9 mouse cellular contexts compared by ENCODE assay signal in genomic region chr11:115838895-115839311, GRCm38 (mm10). TPM values are rescaled to one million over a fixed set of nuclear protein-coding genes. Genes with fewer than 3 reads are reported as not detected.
A peak's percentile ranks its signal among the peaks of the same experiment; 100 is the strongest.
DNase-seq lines count a peak whose midpoint lies in the region; ATAC-seq and TF ChIP-seq lines count a peak whose summit lies in the region.
"Had no signal": no experiment of that assay in that cellular context is flagged by ENCODE, and none has a peak within 500 bp of the region (broad histone marks: within the 10 kb centered on the region; RNA-seq: fewer than 3 reads in every experiment).

No protein-coding gene starts in this region.

- TF ChIP-seq EP300 in MEL (IDR thresholded peaks at IDR 0.05; ENCODE audit: low read depth in 1 of 2, low read length in 2 of 2) = peak in 1 of 2 experiments; percentile 48; a peak in 1 of 4 replicates

- H3K9me3 ChIP-seq in MEL (replicated peaks; ENCODE audit: insufficient read depth, low read length) = no peaks in the 10 kb centered on the region
- H3K9me3 ChIP-seq in liver, embryonic 13.5 days (replicated peaks) = no peaks in the 10 kb centered on the region
- H3K9me3 ChIP-seq: megakaryocyte, embryonic 14.5 days had no signal

- no peak for TF ChIP-seq CTCF in MEL (IDR thresholded peaks at IDR 0.05 in 2 of 3, conservative IDR thresholded peaks at IDR 0.05 in 1 of 3; ENCODE audit: control insufficient read depth in 1 of 3, insufficient read depth in 1 of 3, low read depth in 2 of 3, low read length in 3 of 3, poor library complexity in 1 of 3, severe bottlenecking in 1 of 3)
- no peak for TF ChIP-seq CTCF in thymus, adult 2 months (IDR thresholded peaks at IDR 0.05; ENCODE audit: borderline replicate concordance, control insufficient read depth, extremely low read depth, insufficient read depth, low read length, poor library complexity)

- WGBS in liver, embryonic 13.5 days (ENCODE audit: insufficient replicate concordance) = 19% methylated on average over 4 of the region's 4 CpGs
- WGBS in thymus, adult 2 months = 25% methylated on average over 4 of the region's 4 CpGs

- H3K4me2 ChIP-seq in liver, embryonic 13.5 days = no peak overlapping the region

- ATAC-seq in liver, embryonic 13.5 days (ENCODE audit: low read depth) = 0 out of 2 replicates have a peak, but pooled peaks have one; percentile 15

- H3K4me3 ChIP-seq in MEL (ENCODE audit: control insufficient read depth in 1 of 2, insufficient read depth in 1 of 2, low read depth in 2 of 2, low read length in 2 of 2) = no peak overlapping the region
- H3K4me3 ChIP-seq in liver, embryonic 13.5 days (replicated peaks) = no peak overlapping the region
- H3K4me3 ChIP-seq in thymus, adult 2 months (ENCODE audit: control insufficient read depth, insufficient read depth, low read length) = no peak overlapping the region
- H3K4me3 ChIP-seq: megakaryocyte, embryonic 14.5 days had no signal

- H3K27me3 ChIP-seq in MEL (ENCODE audit: control insufficient read depth in 1 of 2, insufficient read depth in 2 of 2, low read length in 2 of 2) = no peaks in the 10 kb centered on the region
- no peaks in the 10 kb centered on the region for H3K27me3 ChIP-seq in liver, embryonic 13.5 days
- H3K27me3 ChIP-seq in thymus, adult 2 months (ENCODE audit: control insufficient read depth, insufficient read depth, low read length) = no peaks in the 10 kb centered on the region

- TF ChIP-seq RAD21 in MEL (IDR thresholded peaks at IDR 0.05; ENCODE audit: low read depth, low read length) = no peak

- H3K4me1 ChIP-seq in MEL (ENCODE audit: control insufficient read depth in 1 of 2, insufficient read depth in 2 of 2, low read length in 2 of 2) = peaks cover 21 to 42% of the 10 kb centered on the region in 2 experiments
- H3K4me1 ChIP-seq in liver, embryonic 13.5 days (replicated peaks) = peaks cover 78% of the 10 kb centered on the region
- H3K4me1 ChIP-seq in thymus, adult 2 months (replicated peaks; ENCODE audit: control insufficient read depth, insufficient read depth, low read length) = no peaks in the 10 kb centered on the region

- no peak for TF ChIP-seq POLR2A in MEL (IDR thresholded peaks at IDR 0.05; ENCODE audit: control insufficient read depth in 1 of 2, insufficient read depth in 1 of 2, low read depth in 1 of 2, low read length in 2 of 2, poor library complexity in 1 of 2)
- no peak for TF ChIP-seq POLR2A in thymus, adult 2 months (IDR thresholded peaks at IDR 0.05; ENCODE audit: control insufficient read depth, extremely low read depth, insufficient read depth, low read length, poor library complexity)

- no peak overlapping the region for H3K27ac ChIP-seq in MEL (ENCODE audit: control insufficient read depth, low read depth, low read length)
- H3K27ac ChIP-seq in liver, embryonic 13.5 days = no peak overlapping the region
- no peak overlapping the region for H3K27ac ChIP-seq in thymus, adult 2 months (ENCODE audit: control insufficient read depth, insufficient read depth, low read length)

- peaks cover 0 to 19% of the 10 kb centered on the region in 2 experiments; a peak in 2 of 4 replicates for H3K36me3 ChIP-seq in MEL (ENCODE audit: control insufficient read depth in 1 of 2, insufficient read depth in 2 of 2, low read length in 2 of 2)
- peaks cover 2% of the 10 kb centered on the region for H3K36me3 ChIP-seq in liver, embryonic 13.5 days
- H3K36me3 ChIP-seq in thymus, adult 2 months (ENCODE audit: control insufficient read depth, insufficient read depth, low read length) = no peaks in the 10 kb centered on the region

- DNase-seq in 3T3-L1 (ENCODE audit: low read depth, low spot score) = peak; percentile 68
- DNase-seq in MEL (ENCODE audit: low read depth, low spot score) = peak; percentile 62
- DNase-seq in heart, postnatal 10 days = peak; percentile 51 to 62
- peak; percentile 46 for DNase-seq in liver, embryonic 13.5 days
- no peak for DNase-seq in ovary, postnatal 14 days (ENCODE audit: low spot score)
- no peak for DNase-seq in urinary bladder, postnatal 10 days (ENCODE audit: low spot score)
- DNase-seq in embryo, embryonic 9.5 days (ENCODE audit: extremely low spot score) = no peak
- no peak for DNase-seq in thymus, adult 2 months

- H3K79me2 ChIP-seq in MEL (ENCODE audit: control insufficient read depth, insufficient read depth, low read length, poor library complexity) = no peaks in the 10 kb centered on the region

- no peak overlapping the region for H3K9ac ChIP-seq in MEL (ENCODE audit: control insufficient read depth, low read depth, low read length, poor library complexity, severe bottlenecking)
- peak overlapping the region; percentile 33; the same call in 1 of the 2 replicates for H3K9ac ChIP-seq in liver, embryonic 13.5 days

- intact Hi-C loops in heart, postnatal 10 days (cut with DNase I) = loop anchor here (10.0 kb wide), 1 partner anchor 354 kb away; no protein-coding TSS in a partner anchor

TF ChIP-seq in MEL, 35 proteins besides CTCF, POLR2A, EP300 and RAD21:
- no peak for TF ChIP-seq ZC3H11A (IDR thresholded peaks at IDR 0.05; ENCODE audit: low read depth, low read length)
- TF ChIP-seq USF1 (IDR thresholded peaks at IDR 0.05; ENCODE audit: low read depth, low read length) = no peak
- no peak for TF ChIP-seq UBTF (IDR thresholded peaks at IDR 0.05; ENCODE audit: borderline replicate concordance, insufficient read depth, low read depth, low read length)
- peak; percentile 70 for TF ChIP-seq MAZ (IDR thresholded peaks at IDR 0.05; ENCODE audit: low read depth, low read length)
- TF ChIP-seq MAX (IDR thresholded peaks at IDR 0.05; ENCODE audit: low read length) = no peak
- TF ChIP-seq TAL1 (IDR thresholded peaks at IDR 0.05; ENCODE audit: low read length) = peak; percentile 22; the same call in 1 of the 2 replicates
- no peak for TF ChIP-seq SMC3 (IDR thresholded peaks at IDR 0.05; ENCODE audit: low read depth, low read length)
- TF ChIP-seq MAFK (IDR thresholded peaks at IDR 0.05; ENCODE audit: borderline replicate concordance, low read depth, low read length) = no peak
- no peak for TF ChIP-seq POLR2AphosphoS5 (IDR thresholded peaks at IDR 0.05; ENCODE audit: borderline replicate concordance, low read depth, low read length)
- no peak for TF ChIP-seq GABPA (IDR thresholded peaks at IDR 0.05; ENCODE audit: low read depth, low read length)
- TF ChIP-seq ZMIZ1 (IDR thresholded peaks at IDR 0.05; ENCODE audit: low read depth, low read length) = no peak
- no peak for TF ChIP-seq MYC (IDR thresholded peaks at IDR 0.05; ENCODE audit: low read depth, low read length)
- no peak for TF ChIP-seq BHLHE40 (IDR thresholded peaks at IDR 0.05; ENCODE audit: borderline replicate concordance, low read depth, low read length)
- peak; percentile 24; the same call in 1 of the 2 replicates for TF ChIP-seq SIN3A (IDR thresholded peaks at IDR 0.05; ENCODE audit: low read length)
- TF ChIP-seq ETS1 (IDR thresholded peaks at IDR 0.05; ENCODE audit: low read depth, low read length) = 0 out of 2 replicates have a peak, but pooled peaks have one; percentile 30
- TF ChIP-seq TCF12 (IDR thresholded peaks at IDR 0.05; ENCODE audit: low read depth, low read length) = peak; percentile 65
- peak; percentile 72 for TF ChIP-seq RCOR1 (IDR thresholded peaks at IDR 0.05; ENCODE audit: low read depth, low read length)
- no peak for TF ChIP-seq ZKSCAN1 (IDR thresholded peaks at IDR 0.05; ENCODE audit: low read depth, low read length)

RNA-seq across cellular contexts. Expression of gene Llgl2, which starts 15.1 kb away (rescaled TPM):
- total RNA-seq in MEL (2012; rRNA removed) = 13.7 and 15.9 TPM in 2 replicates
- 10 to 100 TPM in 1 of 2 experiments, not detected in 1; 22.6 TPM for polyA plus RNA-seq in MEL (2012; ENCODE audit: insufficient read depth in 1 of 2, insufficient read length in 2 of 2, low read depth in 1 of 2, low replicate concordance in 2 of 2, missing spikeins in 1 of 2)
- total RNA-seq in heart, postnatal 10 days (2021) = 10 to 100 TPM; 17.9 to 18.2 TPM
- polyA plus RNA-seq in liver, embryonic 13.5 days (2015; fragmentation: Nextera tagmentation; extraction: Ambion mirVana) = 9.8 and 10.2 TPM in 2 replicates
- polyA plus RNA-seq in thymus, adult 2 months (2012; rRNA removed) = 54.5 and 68.6 TPM in 2 replicates

RNA-seq across cellular contexts. Expression of gene Myo15b, which starts 19.3 kb away (rescaled TPM):
- 1.3 and 1.5 TPM in 2 replicates for total RNA-seq in MEL (2012; rRNA removed)
- 1 to 10 TPM in 1 of 2 experiments, not detected in 1; 3.2 TPM for polyA plus RNA-seq in MEL (2012; ENCODE audit: insufficient read depth in 1 of 2, insufficient read length in 2 of 2, low read depth in 1 of 2, low replicate concordance in 2 of 2, missing spikeins in 1 of 2)
- under 1 TPM; 0.17 to 0.22 TPM for total RNA-seq in heart, postnatal 10 days (2021)
- polyA plus RNA-seq in liver, embryonic 13.5 days (2015; fragmentation: Nextera tagmentation; extraction: Ambion mirVana) = 0.36 and 0.46 TPM in 2 replicates
- 5.4 and 6.1 TPM in 2 replicates for polyA plus RNA-seq in thymus, adult 2 months (2012; rRNA removed)

RNA-seq across cellular contexts. Expression of gene Tsen54, which starts 24.4 kb away (rescaled TPM):
- total RNA-seq in MEL (2012; rRNA removed) = 55.5 and 72.0 TPM in 2 replicates
- 10 to 100 TPM in 1 of 2 experiments, not detected in 1; 55.8 TPM for polyA plus RNA-seq in MEL (2012; ENCODE audit: insufficient read depth in 1 of 2, insufficient read length in 2 of 2, low read depth in 1 of 2, low replicate concordance in 2 of 2, missing spikeins in 1 of 2)
- total RNA-seq in heart, postnatal 10 days (2021) = 10 to 100 TPM; 10.5 to 15.0 TPM
- polyA plus RNA-seq in liver, embryonic 13.5 days (2015; fragmentation: Nextera tagmentation; extraction: Ambion mirVana) = 19.3 and 20.1 TPM in 2 replicates
- 31.6 and 34.3 TPM in 2 replicates for polyA plus RNA-seq in thymus, adult 2 months (2012; rRNA removed)

RNA-seq across cellular contexts. Expression of gene Caskin2, which starts 25.5 kb away (rescaled TPM):
- total RNA-seq in MEL (2012; rRNA removed) = 6.5 and 6.8 TPM in 2 replicates
- polyA plus RNA-seq in MEL (2012; ENCODE audit: insufficient read depth in 1 of 2, insufficient read length in 2 of 2, low read depth in 1 of 2, low replicate concordance in 2 of 2, missing spikeins in 1 of 2) = 10 to 100 TPM in 1 of 2 experiments, not detected in 1; 10.9 TPM
- total RNA-seq in heart, postnatal 10 days (2021) = 10 to 100 TPM; 59.4 to 60.9 TPM
- 5.7 and 6.0 TPM in 2 replicates for polyA plus RNA-seq in liver, embryonic 13.5 days (2015; fragmentation: Nextera tagmentation; extraction: Ambion mirVana)
- polyA plus RNA-seq in thymus, adult 2 months (2012; rRNA removed) = 13.7 and 15.4 TPM in 2 replicates

Comparison
In these comparisons a context has a peak if more than half of its experiments do, and no peak if none do; other contexts are left out.
1. DNase-seq: peak in 3T3-L1 (single experiment), MEL (single experiment), heart, postnatal 10 days (2 of 2) and liver, embryonic 13.5 days (single experiment); none in ovary, postnatal 14 days (single experiment), urinary bladder, postnatal 10 days (single experiment), embryo, embryonic 9.5 days (single experiment) and thymus, adult 2 months (single experiment).